Mouse (Mus musculus) heart, adult 18-20 months (tissue): ENCODE results near the gene Rbfox1. TPM values are rescaled to one million over a fixed set of nuclear protein-coding genes. Genes with fewer than 3 reads are reported as not detected.
A peak's percentile ranks its signal among the peaks of the same experiment; 100 is the strongest.

Source experiments
- DNase-seq, 2 experiments: peaks; one replicate each; pipeline ENCODE4 v3.0.0; 2021 to 2022; ENCODE audit warnings: mixed read lengths in 1 of 2
- total RNA-seq, 2 experiments: library from RNA; stranded (reverse); gene quantifications; 2 replicates each; pipeline ENCODE4 v1.2.3; 2021

Gene Rbfox1
- total RNA-seq, 2 experiments from 2014 or later, result 56.9 to 65.4 TPM

- DNase-seq, result peak in 1 of 2 experiments; percentile 33
These were observed 1203.7 kb downstream of the Rbfox1 start for GRCm38 (mm10) chr16:7088601-7089430.

GRCm38 (mm10) chr16:7089475-7089874 lies 1204.3 kb downstream of the Rbfox1 start:
- peak; percentile 38 to 40 for DNase-seq

DNA sequence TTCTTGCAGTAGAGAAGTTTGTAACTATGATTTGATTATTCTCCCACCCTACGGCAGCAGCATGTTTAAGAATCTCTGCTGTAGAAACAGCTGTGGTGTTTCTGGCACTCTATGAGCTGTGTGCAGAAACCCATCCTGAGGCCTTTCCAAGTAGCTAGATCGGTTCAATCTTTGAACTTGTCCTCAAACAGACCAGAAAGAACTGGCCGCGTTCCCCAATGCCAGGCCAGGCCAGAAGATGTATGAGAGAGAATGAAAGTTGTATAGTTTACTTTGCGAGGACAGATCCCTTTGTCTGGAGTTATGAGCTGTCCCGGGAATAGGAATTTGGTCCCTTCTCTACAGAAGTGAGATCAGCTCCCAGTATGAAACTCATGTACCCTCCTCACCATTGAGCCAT lies 1205.0 kb downstream of the Rbfox1 start:
- peak in 1 of 2 experiments; percentile 38 for DNase-seq

GRCm38 (mm10) chr16:7092811-7093210 lies 1207.7 kb downstream of the Rbfox1 start:
- DNase-seq, result no peak

DNA sequence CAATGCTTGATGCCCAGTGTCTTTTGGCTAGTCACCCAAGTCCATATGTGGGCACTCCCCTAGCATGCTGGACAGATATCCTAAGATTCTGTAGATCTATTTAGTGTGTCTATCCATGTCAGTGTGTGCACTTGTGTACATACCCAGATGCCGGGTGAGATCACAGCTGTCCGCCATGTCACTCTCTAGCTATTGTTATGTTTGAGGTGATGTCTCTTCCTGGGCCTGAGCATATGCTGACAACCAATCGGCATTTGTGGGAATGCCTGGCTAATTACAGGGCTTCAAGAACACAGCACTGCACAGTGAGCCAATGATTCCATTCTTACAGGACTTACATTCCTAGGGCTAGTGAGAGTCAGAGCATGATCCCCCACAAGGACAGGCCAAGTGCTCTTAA lies 1208.5 kb downstream of the Rbfox1 start:
- DNase-seq, result no peak

- DNase-seq, result peak; percentile 30 to 47
These were observed 1209.1 kb downstream of the Rbfox1 start for GRCm38 (mm10) chr16:7094181-7094749.

DNA sequence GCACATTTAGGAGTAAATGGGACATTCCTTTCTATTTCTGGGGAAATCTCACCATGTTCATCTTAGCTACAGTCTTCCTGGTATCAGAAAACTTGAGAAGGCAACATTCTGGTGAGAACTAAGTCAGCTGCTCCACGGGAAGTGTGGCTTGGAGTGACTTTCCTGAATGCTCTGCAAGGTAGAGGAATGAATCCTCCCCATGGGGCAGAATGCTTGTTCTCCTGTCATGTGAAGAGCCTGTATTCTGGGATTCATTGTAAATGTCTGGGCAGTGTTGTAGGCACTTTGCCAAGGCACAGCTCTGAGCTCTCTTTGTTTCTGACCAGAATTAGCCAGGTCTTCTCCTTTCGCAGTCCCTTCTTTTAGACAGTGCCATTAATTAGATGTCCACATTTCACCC lies 1211.9 kb downstream of the Rbfox1 start:
- no peak for DNase-seq

GRCm38 (mm10) chr16:7097951-7098710 lies 1213.0 kb downstream of the Rbfox1 start:
- no peak for DNase-seq

- DNase-seq, result peak; percentile 86 to 88
These were observed 1214.5 kb downstream of the Rbfox1 start for GRCm38 (mm10) chr16:7099506-7100300.

GRCm38 (mm10) chr16:7102486-7102885 lies 1217.3 kb downstream of the Rbfox1 start:
- peak; percentile 44 to 49 for DNase-seq

- no peak for DNase-seq
These were observed 1218.1 kb downstream of the Rbfox1 start for GRCm38 (mm10) chr16:7103301-7103700.

- no peak for DNase-seq
These were observed 1221.4 kb downstream of the Rbfox1 start for GRCm38 (mm10) chr16:7106450-7107015.

DNA sequence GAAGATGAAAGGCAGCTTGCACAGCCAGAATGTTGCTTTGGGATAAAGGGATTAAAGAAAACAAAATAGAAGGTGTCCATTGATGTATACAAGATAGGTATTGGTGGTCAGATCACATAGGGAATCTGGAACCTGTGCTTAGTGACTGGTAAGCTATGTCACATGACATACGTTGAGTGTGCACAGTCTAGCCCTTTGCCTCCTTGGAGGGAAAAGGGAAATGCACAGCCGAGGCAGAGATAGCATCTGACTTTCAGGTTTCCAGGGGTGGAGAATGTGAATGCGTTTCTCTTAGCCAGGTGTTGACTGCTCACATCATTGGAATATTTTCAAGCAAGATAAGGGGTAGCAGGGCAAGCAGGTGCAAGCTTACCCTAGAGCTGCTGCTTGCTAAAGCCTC lies 1230.8 kb downstream of the Rbfox1 start:
- no peak for DNase-seq

GRCm38 (mm10) chr16:7129591-7129990 lies 1244.4 kb downstream of the Rbfox1 start:
- no peak for DNase-seq

GRCm38 (mm10) chr16:7132434-7132833 lies 1247.3 kb downstream of the Rbfox1 start:
- DNase-seq, result no peak

DNA sequence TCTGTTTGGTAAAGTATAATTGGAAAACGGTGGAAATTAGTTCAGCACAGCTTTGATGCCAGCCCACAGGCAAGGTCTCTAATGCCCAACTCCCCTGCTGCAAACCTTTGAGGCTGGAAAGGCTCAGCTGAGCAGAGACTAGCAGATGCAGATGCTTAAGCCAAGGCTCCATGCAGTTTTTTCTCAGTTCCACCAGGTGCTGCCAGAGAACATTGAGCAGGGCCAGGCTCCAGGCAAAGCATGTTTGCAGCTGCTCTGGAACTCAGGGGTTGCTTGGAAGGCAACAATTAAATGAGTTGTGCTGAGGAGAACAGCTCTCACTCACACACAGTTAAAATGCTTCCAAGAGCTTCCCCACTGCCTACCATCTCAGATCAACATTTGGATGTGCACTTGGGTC lies 1251.8 kb downstream of the Rbfox1 start:
- peak; percentile 58 to 72 for DNase-seq

GRCm38 (mm10) chr16:7139480-7139879 lies 1254.3 kb downstream of the Rbfox1 start:
- no peak for DNase-seq

DNA sequence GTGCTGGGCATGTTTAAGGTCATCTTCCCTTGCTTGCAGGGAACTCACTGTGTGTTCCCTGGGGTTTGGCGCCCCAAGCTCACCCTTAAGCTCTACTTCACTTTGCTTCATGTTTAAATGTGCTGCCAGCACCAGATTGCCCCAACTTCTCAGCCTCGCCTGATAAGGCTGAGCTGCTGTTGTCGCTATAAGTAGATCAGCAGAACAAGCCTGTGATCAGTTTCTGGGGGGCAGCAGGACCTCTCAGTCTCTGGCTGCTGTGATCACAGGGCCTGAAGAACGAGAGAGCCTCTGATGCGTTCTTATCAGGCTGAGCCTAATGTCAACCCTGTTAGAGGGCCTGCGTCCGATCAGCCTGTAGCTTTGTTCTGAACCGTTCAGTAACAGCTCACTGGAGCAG lies 1255.8 kb downstream of the Rbfox1 start:
- peak in 1 of 2 experiments; percentile 45 for DNase-seq

DNA sequence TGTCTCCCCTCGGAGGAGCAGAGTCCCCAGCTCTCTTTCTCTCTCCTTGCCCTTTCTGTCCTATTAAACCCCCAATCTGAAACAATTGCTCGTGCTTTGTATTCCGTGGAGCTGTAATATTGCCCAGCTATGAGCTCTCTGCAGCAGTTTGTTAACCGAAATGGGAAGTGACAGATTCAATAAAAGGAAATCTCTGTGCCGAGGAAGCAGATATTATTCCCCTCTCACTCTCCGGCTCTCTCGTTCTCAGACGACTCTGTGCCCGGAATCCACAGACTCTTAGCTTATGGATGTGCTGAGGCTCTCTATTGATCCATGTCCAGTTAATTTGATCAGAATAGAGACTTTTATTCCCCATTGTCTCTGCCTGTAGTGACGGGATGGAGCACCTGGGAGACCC lies 1260.3 kb downstream of the Rbfox1 start:
- DNase-seq, result no peak

DNA sequence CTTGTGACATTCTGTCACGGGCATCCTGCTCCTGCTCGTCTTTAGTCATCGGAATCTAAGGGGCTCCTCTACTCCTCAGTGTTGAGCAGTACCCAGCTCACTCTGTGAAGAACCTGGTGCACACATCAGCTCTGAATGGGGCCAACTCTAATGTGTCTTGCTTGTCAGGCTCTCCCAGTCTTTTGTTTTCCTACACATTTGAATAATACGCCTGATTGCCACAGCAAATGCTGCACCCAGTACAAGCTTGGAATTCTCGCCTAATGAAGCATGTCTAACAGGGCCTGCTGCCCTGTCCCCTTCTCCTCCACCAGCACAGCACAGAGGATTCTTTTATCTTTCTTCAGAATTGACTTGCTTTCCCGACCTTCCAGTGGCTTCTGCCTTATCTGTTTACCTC lies 1261.3 kb downstream of the Rbfox1 start:
- DNase-seq, result no peak

DNA sequence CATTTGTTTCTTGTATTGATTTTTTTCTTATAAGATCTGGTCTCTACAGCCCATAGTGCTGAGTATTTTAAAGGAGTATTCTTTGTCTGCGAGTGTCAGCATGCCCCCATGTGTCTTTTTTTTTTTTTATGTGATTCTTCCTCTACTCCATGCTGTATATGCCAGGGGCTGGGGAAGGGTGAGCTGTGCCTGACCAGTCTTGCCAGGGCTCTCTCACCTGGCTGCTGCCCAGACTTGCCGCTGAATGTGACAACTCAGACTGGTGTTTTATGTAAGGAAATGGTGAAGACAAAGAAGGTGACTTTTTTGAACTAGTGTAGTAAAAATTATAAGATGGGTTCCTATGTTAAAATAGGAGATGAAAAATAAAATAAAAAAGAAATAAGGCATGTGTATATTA lies 1262.7 kb downstream of the Rbfox1 start:
- DNase-seq, result peak in 1 of 2 experiments; percentile 48
